Mouse (Mus musculus): ENCODE measurements around the gene Syngap1. TPM values are rescaled to one million over a fixed set of nuclear protein-coding genes. Genes with fewer than 3 reads are reported as not detected.

Gene Syngap1
- polyA plus RNA-seq, 1 experiment: 24.1 TPM

GRCm38 (mm10) chr17:26956309-26956708 lies 15.3 kb downstream of the Syngap1 start:
- no peak overlapping the region for H3K4me3 ChIP-seq (replicated peaks; ENCODE audit: control insufficient read depth, low read depth, low read length)
- peak overlapping the region; percentile 59; the same call in 1 of the 2 replicates for H3K27ac ChIP-seq (ENCODE audit: control insufficient read depth, insufficient read depth, low read depth, low read length, poor library complexity)
- 73% methylated on average over 5 of the region's 5 CpGs for WGBS
- no peak for TF ChIP-seq CTCF (IDR thresholded peaks at IDR 0.05; ENCODE audit: control insufficient read depth, insufficient read depth, low read length)
- no peak for TF ChIP-seq POLR2A (IDR thresholded peaks at IDR 0.05; ENCODE audit: borderline replicate concordance, control insufficient read depth, low read depth, low read length)
- H3K4me1 ChIP-seq (ENCODE audit: control insufficient read depth, insufficient read depth, low read length): no peaks in the 10 kb centered on the region; the same call in 1 of the 2 replicates

- Histone ChIP-seq H3K4me3 (replicated peaks; ENCODE audit: control insufficient read depth, low read depth, low read length) (peak overlapping the region; percentile 39), H3K4me1 (ENCODE audit: control insufficient read depth, insufficient read depth, low read length) (no peaks in the 10 kb centered on the region; the same call in 1 of the 2 replicates), H3K27ac (ENCODE audit: control insufficient read depth, insufficient read depth, low read depth, low read length, poor library complexity) (peak overlapping the region; percentile 59)
- 60% methylated on average over 18 of the region's 18 CpGs for WGBS
- no peak for TF ChIP-seq POLR2A (IDR thresholded peaks at IDR 0.05; ENCODE audit: borderline replicate concordance, control insufficient read depth, low read depth, low read length)
Observed at GRCm38 (mm10) chr17:26956895-26957294, 15.8 kb downstream of the Syngap1 start.

GRCm38 (mm10) chr17:26957872-26958271 lies 16.8 kb downstream of the Syngap1 start:
- no peak overlapping the region for H3K4me3 ChIP-seq (replicated peaks; ENCODE audit: control insufficient read depth, low read depth, low read length)
- WGBS: 93% methylated on average over 5 of the region's 5 CpGs
- H3K27ac ChIP-seq (ENCODE audit: control insufficient read depth, insufficient read depth, low read depth, low read length, poor library complexity): no peak overlapping the region
- no peak for TF ChIP-seq CTCF (IDR thresholded peaks at IDR 0.05; ENCODE audit: control insufficient read depth, insufficient read depth, low read length)
- TF ChIP-seq POLR2A (IDR thresholded peaks at IDR 0.05; ENCODE audit: borderline replicate concordance, control insufficient read depth, low read depth, low read length): no peak
- H3K4me1 ChIP-seq (ENCODE audit: control insufficient read depth, insufficient read depth, low read length): no peaks in the 10 kb centered on the region; the same call in 1 of the 2 replicates

GRCm38 (mm10) chr17:26958880-26959279 lies 17.8 kb downstream of the Syngap1 start:
- H3K4me1 ChIP-seq (ENCODE audit: control insufficient read depth, insufficient read depth, low read length): no peaks in the 10 kb centered on the region; the same call in 1 of the 2 replicates
- WGBS: 72% methylated on average over 5 of the region's 5 CpGs
- no peak overlapping the region for H3K4me3 ChIP-seq (replicated peaks; ENCODE audit: control insufficient read depth, low read depth, low read length)
- TF ChIP-seq CTCF (IDR thresholded peaks at IDR 0.05; ENCODE audit: control insufficient read depth, insufficient read depth, low read length) (no peak), POLR2A (IDR thresholded peaks at IDR 0.05; ENCODE audit: borderline replicate concordance, control insufficient read depth, low read depth, low read length) (no peak)
- H3K27ac ChIP-seq (ENCODE audit: control insufficient read depth, insufficient read depth, low read depth, low read length, poor library complexity): no peak overlapping the region

- 90% methylated on average over 4 of the region's 4 CpGs for WGBS
- TF ChIP-seq CTCF (IDR thresholded peaks at IDR 0.05; ENCODE audit: control insufficient read depth, insufficient read depth, low read length): no peak
- TF ChIP-seq POLR2A (IDR thresholded peaks at IDR 0.05; ENCODE audit: borderline replicate concordance, control insufficient read depth, low read depth, low read length): no peak
- Histone ChIP-seq H3K4me1 (ENCODE audit: control insufficient read depth, insufficient read depth, low read length) (no peaks in the 10 kb centered on the region; the same call in 1 of the 2 replicates), H3K4me3 (replicated peaks; ENCODE audit: control insufficient read depth, low read depth, low read length) (no peak overlapping the region), H3K27ac (ENCODE audit: control insufficient read depth, insufficient read depth, low read depth, low read length, poor library complexity) (no peak overlapping the region)
Observed at GRCm38 (mm10) chr17:26959815-26960214, 18.8 kb downstream of the Syngap1 start.

- TF ChIP-seq CTCF (IDR thresholded peaks at IDR 0.05; ENCODE audit: control insufficient read depth, insufficient read depth, low read length) (no peak), POLR2A (IDR thresholded peaks at IDR 0.05; ENCODE audit: borderline replicate concordance, control insufficient read depth, low read depth, low read length) (no peak)
- Histone ChIP-seq H3K27ac (ENCODE audit: control insufficient read depth, insufficient read depth, low read depth, low read length, poor library complexity) (no peak overlapping the region), H3K4me1 (ENCODE audit: control insufficient read depth, insufficient read depth, low read length) (no peaks in the 10 kb centered on the region), H3K4me3 (replicated peaks; ENCODE audit: control insufficient read depth, low read depth, low read length) (no peak overlapping the region)
- 91% methylated on average over 21 of the region's 21 CpGs for WGBS
Observed at GRCm38 (mm10) chr17:26961572-26962240, 20.7 kb downstream of the Syngap1 start.

GRCm38 (mm10) chr17:26966993-26967392 lies 25.9 kb downstream of the Syngap1 start:
- WGBS: 92% methylated on average over 11 of the region's 11 CpGs
- Histone ChIP-seq H3K27ac (ENCODE audit: control insufficient read depth, insufficient read depth, low read depth, low read length, poor library complexity) (no peak overlapping the region), H3K4me1 (ENCODE audit: control insufficient read depth, insufficient read depth, low read length) (no peaks in the 10 kb centered on the region), H3K4me3 (replicated peaks; ENCODE audit: control insufficient read depth, low read depth, low read length) (no peak overlapping the region)
- TF ChIP-seq POLR2A (IDR thresholded peaks at IDR 0.05; ENCODE audit: borderline replicate concordance, control insufficient read depth, low read depth, low read length) (no peak), CTCF (IDR thresholded peaks at IDR 0.05; ENCODE audit: control insufficient read depth, insufficient read depth, low read length) (no peak)

GRCm38 (mm10) chr17:26967477-26967876 lies 26.4 kb downstream of the Syngap1 start:
- WGBS: 92% methylated on average over 6 of the region's 6 CpGs
- H3K4me1 ChIP-seq (ENCODE audit: control insufficient read depth, insufficient read depth, low read length): no peaks in the 10 kb centered on the region
- no peak overlapping the region for H3K27ac ChIP-seq (ENCODE audit: control insufficient read depth, insufficient read depth, low read depth, low read length, poor library complexity)
- H3K4me3 ChIP-seq (replicated peaks; ENCODE audit: control insufficient read depth, low read depth, low read length): no peak overlapping the region
- no peak for TF ChIP-seq CTCF (IDR thresholded peaks at IDR 0.05; ENCODE audit: control insufficient read depth, insufficient read depth, low read length)
- TF ChIP-seq POLR2A (IDR thresholded peaks at IDR 0.05; ENCODE audit: borderline replicate concordance, control insufficient read depth, low read depth, low read length): no peak
